Mouse (Mus musculus): ENCODE data around the gene Eif4a3. TPM values are rescaled to one million over a fixed set of nuclear protein-coding genes. Genes with fewer than 3 reads are reported as not detected.

Gene Eif4a3
- total RNA-seq (2015; ENCODE audit: low replicate concordance) (107 and 136 TPM in 2 replicates), total RNA-seq (2017; ENCODE audit: low replicate concordance) (107 and 108 TPM in 2 replicates)

- ATAC-seq (replicated peaks; ENCODE audit: low FRiP score, poor library complexity, severe bottlenecking): peak; percentile 94
These were observed at the start of gene Eif4a3 for GRCm38 (mm10) chr11:119299391-119300245. Gene Eif4a3, minus strand, starts transcription at chr11:119300089.

- no peak for ATAC-seq (replicated peaks; ENCODE audit: low FRiP score, poor library complexity, severe bottlenecking)
These were observed 47.2 kb upstream of the Eif4a3 start for GRCm38 (mm10) chr11:119347125-119347524.

- no peak for ATAC-seq (replicated peaks; ENCODE audit: low FRiP score, poor library complexity, severe bottlenecking)
These were observed 45.0 kb upstream of the Eif4a3 start for GRCm38 (mm10) chr11:119344865-119345264.

- no peak for ATAC-seq (replicated peaks; ENCODE audit: low FRiP score, poor library complexity, severe bottlenecking)
These were observed 44.3 kb upstream of the Eif4a3 start for GRCm38 (mm10) chr11:119344178-119344577.

- peak; percentile 59 for ATAC-seq (replicated peaks; ENCODE audit: low FRiP score, poor library complexity, severe bottlenecking)
These were observed 39.7 kb upstream of the Eif4a3 start for GRCm38 (mm10) chr11:119339637-119340036.

- ATAC-seq (replicated peaks; ENCODE audit: low FRiP score, poor library complexity, severe bottlenecking): no peak
These were observed 39.3 kb upstream of the Eif4a3 start for GRCm38 (mm10) chr11:119339179-119339578.

GRCm38 (mm10) chr11:119338271-119339059 lies 38.6 kb upstream of the Eif4a3 start:
- no peak for ATAC-seq (replicated peaks; ENCODE audit: low FRiP score, poor library complexity, severe bottlenecking)

- no peak for ATAC-seq (replicated peaks; ENCODE audit: low FRiP score, poor library complexity, severe bottlenecking)
These were observed 32.1 kb upstream of the Eif4a3 start for GRCm38 (mm10) chr11:119331970-119332369.

- ATAC-seq (replicated peaks; ENCODE audit: low FRiP score, poor library complexity, severe bottlenecking): no peak
These were observed 30.7 kb upstream of the Eif4a3 start for GRCm38 (mm10) chr11:119330592-119330991.

- ATAC-seq (replicated peaks; ENCODE audit: low FRiP score, poor library complexity, severe bottlenecking): no peak
These were observed 25.2 kb upstream of the Eif4a3 start for GRCm38 (mm10) chr11:119325068-119325467.

- ATAC-seq (replicated peaks; ENCODE audit: low FRiP score, poor library complexity, severe bottlenecking): no peak
These were observed 22.6 kb upstream of the Eif4a3 start for GRCm38 (mm10) chr11:119322521-119322920.

GRCm38 (mm10) chr11:119316720-119317119 lies 16.8 kb upstream of the Eif4a3 start:
- no peak for ATAC-seq (replicated peaks; ENCODE audit: low FRiP score, poor library complexity, severe bottlenecking)

GRCm38 (mm10) chr11:119314252-119314936 lies 14.5 kb upstream of the Eif4a3 start:
- 0 out of 2 replicates have a peak, but pooled peaks have one; percentile 13 for ATAC-seq (replicated peaks; ENCODE audit: low FRiP score, poor library complexity, severe bottlenecking)

- no peak for ATAC-seq (replicated peaks; ENCODE audit: low FRiP score, poor library complexity, severe bottlenecking)
These were observed 10.7 kb upstream of the Eif4a3 start for GRCm38 (mm10) chr11:119310621-119311020.

GRCm38 (mm10) chr11:119307916-119308315 lies 8.0 kb upstream of the Eif4a3 start:
- ATAC-seq (replicated peaks; ENCODE audit: low FRiP score, poor library complexity, severe bottlenecking): no peak

GRCm38 (mm10) chr11:119307658-119307867 lies 7.7 kb upstream of the Eif4a3 start, which contains the start of gene Card14:
Gene Card14, plus strand, starts transcription at chr11:119307768.
- no peak for ATAC-seq (replicated peaks; ENCODE audit: low FRiP score, poor library complexity, severe bottlenecking)

GRCm38 (mm10) chr11:119306762-119307657 lies 7.1 kb upstream of the Eif4a3 start:
- ATAC-seq (replicated peaks; ENCODE audit: low FRiP score, poor library complexity, severe bottlenecking): no peak

- ATAC-seq (replicated peaks; ENCODE audit: low FRiP score, poor library complexity, severe bottlenecking): peak; percentile 56; the same call in 1 of the 2 replicates
These were observed 5.2 kb upstream of the Eif4a3 start for GRCm38 (mm10) chr11:119304904-119305712.

GRCm38 (mm10) chr11:119300986-119301385 lies 1.1 kb upstream of the Eif4a3 start:
- ATAC-seq (replicated peaks; ENCODE audit: low FRiP score, poor library complexity, severe bottlenecking): no peak
